Mouse (Mus musculus) mesoderm, embryonic 11.5 days (tissue): Measurements from ENCODE around the gene Inhbb.

Experiments used
- DNase-seq: peaks from one replicate; pipeline ENCODE4 v3.0.0-alpha.2; 2012; ENCODE audit warnings: low read depth, low spot score

Inhbb gene

DNA sequence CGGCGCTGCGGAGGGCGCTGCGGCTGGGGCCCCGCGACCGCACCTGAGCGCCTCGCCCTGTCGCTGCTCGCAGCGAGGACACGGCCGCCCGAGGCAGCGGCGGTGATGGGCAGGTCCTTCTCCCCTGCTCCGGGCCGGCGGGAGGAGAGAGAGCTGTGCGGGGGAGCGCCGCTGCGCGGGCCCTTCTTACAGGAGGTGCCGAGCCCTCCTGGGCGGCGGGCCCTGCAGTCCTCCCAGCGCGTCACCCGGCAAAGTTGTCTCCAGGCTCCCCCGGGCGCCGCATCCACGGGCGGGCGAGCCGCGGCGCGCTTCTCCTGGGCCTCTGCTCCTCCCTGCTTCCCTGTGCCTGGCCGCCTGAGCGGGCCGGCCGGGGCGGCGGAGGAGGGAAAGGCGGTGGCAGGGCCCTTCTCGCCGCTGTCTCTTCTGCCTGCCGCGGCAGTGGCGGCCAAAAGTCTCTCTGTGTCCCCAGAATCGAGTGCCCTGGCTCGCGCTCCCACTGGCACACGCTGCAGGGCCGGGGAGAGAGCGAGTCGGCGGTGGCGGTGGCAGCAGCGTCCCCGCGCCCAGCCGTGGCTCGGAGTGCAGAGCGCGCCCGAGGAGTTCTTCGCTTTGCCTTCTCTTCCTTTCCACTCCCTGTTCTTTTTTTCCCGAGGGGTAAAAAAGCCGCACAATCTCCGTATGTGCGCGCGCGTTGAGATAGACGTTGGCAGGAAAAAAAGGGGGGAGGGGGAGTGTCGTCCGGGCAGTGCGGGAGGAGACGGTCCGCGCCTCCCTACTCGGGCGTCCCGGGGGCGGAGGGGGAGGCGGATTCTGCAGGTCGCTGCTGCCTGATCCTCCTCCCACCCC lies at the start of gene Inhbb:
TSS of gene Inhbb (minus strand) at position 673 of the 846 bp plus-strand sequence.
- DNase-seq = no peak

DNA sequence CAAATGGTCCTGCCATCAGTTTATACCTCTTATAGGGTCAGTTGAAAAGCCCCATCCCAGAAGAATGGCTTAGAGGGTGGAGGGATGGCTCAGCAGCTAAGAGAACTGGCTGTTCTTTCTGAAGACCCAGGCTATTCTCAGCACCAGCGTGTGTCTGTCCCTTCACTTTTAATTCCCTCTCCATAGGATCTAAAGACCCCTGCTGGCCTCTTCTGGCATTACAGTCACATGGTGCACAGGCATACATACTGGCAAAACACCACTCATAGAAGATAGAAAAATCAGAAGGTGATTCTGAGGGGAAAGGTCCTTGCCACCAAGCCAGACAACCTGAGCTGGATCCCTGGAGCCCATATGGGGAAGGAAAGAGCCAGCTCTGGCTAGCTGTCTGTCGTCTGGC lies 41.3 kb upstream of the Inhbb start:
- peak; percentile 66 for DNase-seq

DNA sequence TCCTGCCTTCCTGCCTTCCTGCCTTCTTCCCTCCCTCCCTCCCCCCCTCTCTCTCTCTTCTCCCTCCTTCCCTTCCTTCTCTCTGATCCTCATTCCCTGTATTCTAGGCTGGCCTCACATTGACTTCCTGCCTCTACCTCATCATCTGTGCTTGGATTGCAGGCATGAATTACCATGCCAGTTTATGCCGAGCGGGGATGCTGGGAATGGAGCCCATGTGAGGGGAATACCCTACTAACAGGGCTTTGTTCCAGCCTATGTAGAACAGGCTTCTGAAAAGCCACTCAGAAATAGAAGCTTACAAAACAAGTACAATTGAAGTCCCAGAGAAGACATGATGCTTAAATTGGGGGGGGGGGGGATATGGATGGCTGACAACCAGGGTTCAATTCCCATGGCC lies 38.0 kb upstream of the Inhbb start:
- DNase-seq = no peak

DNA sequence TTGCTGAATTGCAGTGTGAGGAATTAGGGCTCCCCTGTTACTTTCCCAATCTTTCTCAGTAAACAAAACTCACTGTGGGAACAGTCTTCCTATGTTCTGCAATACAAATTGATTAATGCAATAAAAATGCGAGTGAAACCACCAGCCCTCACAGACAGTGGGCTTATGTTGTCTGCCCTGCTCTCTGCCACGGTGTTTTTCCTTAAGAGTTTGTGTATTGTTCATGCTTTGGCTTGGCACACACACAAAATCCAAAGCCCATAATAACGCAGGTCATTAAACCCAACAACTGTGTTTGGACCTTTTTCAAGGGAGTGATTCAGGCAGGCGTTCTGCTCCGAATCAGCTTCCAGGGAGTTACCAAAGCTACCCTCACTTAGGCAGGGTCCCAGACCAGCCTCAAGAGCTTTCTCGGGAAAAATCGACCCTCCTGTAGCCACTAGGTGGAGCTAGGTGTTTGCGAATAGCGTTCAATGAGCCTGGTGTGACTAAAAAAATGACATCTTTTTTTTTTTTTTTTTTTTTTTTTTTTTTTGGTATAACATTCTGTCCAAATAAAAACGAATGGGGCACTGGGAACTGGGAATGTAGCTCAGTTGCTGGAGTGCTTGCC lies 36.1 kb upstream of the Inhbb start:
- DNase-seq = peak; percentile 68

DNA sequence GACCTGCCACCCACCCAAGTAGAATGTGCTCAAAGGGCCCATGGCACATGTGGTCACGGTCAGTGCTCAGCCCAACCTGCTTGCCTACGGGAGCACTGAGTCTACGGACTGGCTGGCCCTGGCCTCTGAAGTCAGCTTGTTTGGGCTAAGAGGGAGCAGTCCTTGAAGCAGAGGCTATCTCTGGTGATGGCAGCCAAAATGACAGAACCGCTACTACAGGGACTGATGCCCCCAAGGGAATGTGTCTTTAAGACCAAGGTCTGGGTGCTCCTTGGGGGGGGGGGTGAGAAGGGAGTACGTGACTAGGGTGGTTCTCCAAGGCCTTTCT lies 35.4 kb upstream of the Inhbb start:
- peak; percentile 12 for DNase-seq

DNA sequence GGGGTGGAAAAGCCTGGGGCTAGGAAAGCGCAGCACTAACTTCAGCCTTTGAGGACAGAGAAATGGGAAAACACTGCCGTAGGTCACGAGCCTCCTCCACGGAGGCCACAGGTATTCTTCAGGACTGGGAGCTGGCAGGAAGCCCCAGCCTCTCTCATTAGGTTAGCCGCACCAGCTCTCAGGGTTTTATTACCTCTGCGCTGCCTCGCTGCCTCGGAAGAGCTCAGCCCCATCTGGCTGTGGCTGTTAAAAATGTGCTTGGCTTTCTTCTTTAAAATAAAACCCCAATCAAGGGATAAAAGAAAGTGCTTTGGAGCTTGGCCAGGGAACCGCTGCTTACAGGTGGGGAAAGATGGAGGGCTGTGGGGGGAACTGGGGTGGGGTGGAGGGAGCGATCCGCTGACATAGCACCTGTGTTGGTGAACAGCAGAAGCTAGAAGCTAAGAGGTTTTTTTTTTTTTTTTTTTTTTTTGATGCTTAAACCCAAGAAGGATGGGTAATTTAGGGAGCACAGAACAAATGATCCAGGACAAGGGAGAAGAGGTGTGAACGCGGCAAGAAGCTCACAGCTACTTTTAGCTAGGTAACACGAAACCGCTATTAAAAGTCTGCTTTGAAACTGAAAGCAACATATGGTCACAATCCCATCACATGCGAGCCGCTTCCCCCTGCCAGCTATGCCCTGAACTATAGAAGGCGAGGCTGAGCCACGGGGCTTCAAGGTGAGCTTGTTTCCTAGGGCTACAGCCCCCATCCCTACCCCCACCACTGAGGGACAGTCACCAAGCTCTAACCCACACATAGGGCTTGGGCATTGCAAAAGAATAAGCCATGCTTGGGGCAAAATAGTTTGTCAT lies 34.9 kb upstream of the Inhbb start:
- peak; percentile 10 for DNase-seq

DNA sequence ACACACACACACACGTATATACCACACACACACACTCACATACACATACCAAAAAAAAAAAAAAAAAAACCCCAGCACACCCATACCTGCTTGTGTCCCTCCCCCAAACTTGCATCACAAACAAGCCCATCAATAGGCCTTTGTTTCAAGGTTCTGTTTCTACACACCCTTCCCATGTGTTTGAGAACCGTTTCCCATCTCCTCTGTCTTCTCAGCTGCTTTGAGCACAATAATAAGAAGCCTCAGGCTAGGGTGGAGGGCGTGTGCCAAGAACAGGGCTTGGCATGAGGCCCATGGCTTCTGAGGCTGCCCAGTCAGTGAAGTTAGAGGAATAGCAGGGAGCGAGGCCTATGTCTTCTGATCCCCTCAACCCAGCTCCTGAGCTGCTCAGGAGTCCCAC lies 31.7 kb upstream of the Inhbb start:
- DNase-seq = no peak

DNA sequence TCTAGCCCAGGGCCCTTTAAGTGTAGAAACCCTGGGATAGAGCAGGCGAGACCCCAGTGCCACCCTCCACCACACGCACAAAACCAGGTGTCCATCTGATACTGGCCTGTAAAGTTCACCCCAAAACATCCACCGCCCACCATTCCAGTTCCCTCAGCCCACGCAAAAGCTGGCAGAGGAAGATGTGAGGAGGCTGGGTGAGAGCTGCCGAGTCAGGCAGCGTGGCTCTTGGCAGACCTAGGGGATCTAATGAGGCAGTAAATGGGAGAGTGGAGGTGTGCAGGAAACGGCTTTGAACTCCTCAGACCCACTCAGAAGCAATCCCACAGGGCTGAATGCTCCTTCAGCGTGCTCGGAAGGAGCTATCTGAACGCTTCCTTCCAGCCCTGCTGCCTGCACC lies 29.4 kb upstream of the Inhbb start:
- DNase-seq = no peak

DNA sequence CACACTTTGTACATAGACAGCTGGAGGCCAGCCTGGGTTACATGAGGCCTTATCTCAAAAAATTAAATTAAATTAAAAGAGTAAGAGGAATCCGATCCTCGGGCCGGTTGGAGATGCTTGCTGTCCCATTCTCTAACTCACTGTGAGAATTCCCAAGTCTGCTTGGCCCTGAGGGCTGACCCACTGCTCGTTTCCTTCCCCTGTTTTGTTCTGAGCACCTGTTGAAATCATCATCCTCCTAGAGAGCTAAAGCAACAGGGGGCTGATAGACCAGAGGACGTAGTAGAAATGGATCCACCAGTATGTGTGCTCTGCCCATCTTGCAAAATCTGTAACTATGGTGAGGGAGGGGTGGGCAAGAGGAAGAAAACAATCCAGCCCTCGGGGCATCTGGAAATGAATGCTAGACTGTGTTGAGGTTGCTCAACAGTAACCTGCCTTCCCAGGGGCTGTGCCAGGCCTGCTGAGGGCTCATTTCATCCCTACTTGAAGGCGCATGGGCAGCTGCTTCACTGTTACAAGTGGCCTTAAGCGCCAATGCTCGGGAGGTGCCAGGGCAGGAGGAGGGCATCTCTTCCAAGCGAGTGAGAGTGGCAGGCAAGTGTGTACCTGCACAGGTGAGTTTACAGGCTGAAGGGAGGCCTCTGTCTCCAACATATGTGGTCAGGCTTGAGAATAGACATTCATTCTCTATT lies 28.8 kb upstream of the Inhbb start:
- no peak for DNase-seq

DNA sequence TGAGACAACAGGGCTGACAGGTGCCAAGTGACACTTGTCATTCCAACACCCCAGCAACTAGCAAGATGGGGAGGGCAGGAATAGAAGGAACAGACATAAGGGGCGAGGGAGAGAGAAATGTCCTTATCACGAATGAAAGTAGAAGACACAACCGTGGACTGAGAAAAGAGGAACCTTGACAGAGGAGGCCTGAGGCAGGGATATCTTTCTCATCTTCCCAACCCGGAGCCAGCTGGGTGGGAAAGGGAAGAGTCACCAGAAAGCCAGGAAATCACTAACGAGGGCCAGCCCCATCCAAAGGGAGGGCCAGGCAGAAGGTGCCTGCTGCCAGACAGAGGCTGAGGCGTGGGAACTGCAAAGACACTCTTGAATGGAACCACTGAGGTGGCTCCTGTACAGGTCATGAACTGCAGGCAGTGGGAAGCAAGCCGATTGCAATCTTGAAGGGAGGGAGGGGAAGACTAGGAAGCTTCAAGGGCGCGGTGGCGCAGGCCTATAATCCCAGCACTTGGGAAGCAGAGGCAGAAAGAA lies 24.8 kb upstream of the Inhbb start:
- no peak for DNase-seq

DNA sequence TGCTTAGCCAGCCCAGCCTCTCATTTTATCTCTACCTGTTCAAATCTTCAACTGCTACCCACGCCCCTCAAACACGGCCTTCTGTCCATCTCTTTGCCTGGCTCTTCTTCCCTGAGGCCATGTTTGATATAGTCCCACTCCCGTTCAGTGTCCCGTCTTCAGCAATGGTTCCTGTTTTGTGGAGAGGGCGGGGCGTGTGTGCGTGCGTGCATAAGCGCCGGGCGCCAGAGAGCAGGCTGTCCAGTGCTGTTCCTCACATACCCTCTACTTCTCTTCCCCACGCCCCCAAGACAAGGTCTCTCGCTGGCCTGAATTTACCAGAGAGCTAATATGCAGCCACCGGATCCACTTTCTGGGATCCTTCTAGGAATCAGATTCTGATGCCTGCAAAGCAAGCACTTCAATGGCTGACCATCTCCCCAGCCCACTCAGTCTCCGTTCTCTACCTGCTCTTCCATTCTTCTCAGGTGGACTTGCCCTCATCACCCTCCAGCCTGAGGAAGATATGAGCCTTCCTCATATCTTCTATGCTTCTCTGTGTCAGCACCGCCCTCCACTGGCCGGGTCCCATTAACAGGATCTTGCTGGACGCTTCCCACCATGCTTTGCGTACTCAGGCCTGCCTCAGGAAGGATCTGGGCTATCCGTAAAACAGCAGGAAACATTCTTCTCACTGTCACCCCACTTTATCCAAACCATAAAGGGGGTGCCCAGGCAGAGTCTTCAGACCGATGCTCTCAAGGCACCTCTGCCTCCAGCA lies 21.7 kb upstream of the Inhbb start:
- DNase-seq = no peak

DNA sequence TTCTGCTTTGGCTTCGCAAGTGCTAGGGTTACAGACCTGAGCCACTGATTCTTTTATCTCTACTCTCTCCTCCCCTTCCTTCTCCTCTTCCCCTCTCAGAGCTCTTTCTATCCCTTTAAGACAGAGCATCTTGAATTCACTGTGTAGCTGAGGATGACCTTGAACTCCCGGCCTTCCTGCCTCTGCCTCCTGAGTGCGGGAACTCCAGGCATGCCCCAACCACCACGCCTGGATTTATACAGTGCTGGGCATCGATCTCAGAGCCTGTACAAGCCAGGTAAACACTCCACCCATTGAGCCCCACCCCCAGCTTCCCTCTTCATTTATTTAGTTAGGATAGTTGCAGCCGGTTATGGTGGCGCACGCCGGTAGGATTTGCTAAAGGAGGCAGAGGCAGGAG lies 20.9 kb upstream of the Inhbb start:
- no peak for DNase-seq

DNA sequence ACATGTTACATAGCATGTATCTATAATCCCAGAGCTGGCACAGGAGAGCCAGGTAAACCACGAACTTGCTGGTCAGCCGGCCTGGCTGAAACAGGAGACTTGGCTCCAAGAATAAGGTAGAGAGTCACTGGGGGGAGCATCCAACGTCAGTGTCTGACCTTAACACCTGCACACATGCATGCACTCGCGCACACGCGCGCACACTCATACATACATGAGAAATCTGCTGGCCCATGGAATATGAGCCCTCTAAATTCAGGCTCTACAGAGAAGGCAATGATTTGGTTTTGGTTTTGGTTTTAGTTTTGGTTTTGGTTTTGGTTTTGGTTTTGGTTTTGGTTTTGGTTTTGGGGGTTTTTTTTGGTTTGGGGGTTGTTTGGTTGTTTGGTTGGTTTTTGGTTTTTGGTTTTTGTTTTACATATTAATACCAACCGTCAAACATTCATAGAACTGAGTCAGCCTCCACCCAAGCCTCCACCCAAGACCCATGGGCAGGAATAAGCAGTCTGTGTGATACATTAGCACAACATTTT lies 16.1 kb upstream of the Inhbb start:
- no peak for DNase-seq

DNA sequence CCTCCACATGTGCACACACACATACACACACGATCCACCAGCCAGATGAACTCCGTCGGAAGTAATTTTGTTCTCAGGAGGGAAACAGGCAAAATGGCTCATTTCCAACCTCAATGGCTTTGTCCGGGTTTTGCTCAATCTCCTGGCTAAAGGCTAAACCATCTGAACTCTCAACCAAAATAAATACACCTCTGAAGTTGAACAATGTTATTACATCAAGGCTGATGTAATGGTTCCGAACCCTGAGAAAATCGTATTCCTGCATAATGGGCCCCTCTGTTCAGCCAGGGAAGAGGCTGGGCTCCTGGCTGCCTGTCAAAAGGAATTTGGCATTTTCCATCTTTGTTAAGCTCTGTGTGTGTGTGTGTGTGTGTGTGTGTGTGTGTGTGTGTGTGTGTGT lies 15.4 kb upstream of the Inhbb start:
- DNase-seq = no peak

DNA sequence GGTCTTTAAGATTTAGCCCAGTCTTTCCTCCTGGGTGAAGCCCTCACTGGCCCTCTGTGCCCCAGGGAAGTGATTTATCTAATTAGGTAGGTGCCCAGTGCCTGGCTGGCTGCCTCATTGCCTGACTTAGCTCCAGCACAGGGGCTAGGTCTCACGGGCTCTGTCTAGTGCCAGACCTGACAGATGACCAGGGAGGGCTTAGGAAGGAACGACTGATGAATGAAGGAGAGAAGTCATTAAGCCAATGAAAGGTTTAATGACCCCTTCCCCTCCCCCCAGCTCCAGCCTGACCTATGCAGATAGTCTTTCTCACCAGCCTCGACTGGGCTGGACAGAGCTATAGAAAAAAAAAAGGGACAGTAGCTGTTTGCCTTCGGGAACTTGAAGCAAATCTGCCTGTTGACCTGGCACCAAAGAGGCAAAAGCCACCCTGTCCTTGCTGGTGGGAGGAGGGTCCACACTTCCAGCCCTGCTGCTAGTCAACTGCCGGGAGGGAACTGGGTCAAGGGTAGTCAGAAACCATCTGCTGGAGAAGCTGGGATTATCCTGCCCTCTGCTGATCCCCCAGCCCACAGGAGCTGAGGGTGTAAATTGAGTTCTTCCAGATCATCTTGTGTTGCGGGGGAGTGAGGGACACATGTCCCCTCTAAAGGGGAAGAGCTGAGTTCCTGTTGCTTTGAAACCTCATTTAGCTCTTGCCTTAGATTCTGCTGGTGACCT lies 2.3 kb upstream of the Inhbb start:
- DNase-seq = no peak

DNA sequence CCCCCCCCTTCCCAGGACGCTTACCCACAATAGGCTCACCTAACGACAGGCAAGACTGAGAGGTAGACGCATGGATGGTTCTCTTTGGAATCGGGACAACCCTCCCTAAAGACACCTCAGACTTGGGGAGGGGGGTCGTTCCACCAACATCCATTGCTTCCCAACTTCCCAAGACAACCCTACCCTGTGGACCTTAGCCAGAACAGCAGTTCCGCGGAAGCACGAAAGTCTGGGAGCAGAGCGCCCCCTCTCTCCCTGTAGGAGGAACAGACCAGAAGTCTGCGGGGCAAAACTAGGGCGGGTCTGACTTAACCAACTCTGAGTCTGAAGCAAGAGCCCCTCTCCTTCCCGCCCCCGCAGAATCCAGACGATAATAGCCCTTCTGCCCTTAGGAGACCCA lies 1.5 kb upstream of the Inhbb start:
- DNase-seq = peak; percentile 56

DNA sequence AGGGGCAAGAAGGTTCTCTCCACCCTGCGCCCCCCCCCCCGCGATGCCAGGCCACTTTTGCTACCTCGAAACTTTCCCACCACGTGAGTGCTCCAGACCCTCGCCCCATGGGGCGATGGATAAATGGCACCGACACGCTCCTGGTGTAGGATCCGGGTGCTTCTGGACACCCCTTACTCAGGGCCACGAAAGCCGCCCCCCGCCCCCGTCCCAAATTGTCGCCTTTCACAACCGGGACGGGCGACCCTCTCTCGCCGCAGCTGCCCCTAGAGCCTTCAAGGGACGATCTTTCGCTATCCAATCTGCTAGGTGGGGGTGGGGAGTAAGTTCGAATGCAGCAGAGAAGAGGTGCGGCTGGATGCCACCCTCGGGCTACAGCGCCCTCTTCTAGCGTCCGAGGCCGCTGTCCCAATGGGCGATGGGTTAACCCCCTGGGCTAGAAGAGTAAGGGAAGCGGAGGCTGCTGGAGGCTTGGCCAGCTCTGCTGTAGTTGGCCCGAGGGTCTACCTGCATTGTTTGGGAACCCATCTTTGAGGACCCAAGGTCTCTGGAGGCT lies 490 bp upstream of the Inhbb start:
- no peak for DNase-seq

DNA sequence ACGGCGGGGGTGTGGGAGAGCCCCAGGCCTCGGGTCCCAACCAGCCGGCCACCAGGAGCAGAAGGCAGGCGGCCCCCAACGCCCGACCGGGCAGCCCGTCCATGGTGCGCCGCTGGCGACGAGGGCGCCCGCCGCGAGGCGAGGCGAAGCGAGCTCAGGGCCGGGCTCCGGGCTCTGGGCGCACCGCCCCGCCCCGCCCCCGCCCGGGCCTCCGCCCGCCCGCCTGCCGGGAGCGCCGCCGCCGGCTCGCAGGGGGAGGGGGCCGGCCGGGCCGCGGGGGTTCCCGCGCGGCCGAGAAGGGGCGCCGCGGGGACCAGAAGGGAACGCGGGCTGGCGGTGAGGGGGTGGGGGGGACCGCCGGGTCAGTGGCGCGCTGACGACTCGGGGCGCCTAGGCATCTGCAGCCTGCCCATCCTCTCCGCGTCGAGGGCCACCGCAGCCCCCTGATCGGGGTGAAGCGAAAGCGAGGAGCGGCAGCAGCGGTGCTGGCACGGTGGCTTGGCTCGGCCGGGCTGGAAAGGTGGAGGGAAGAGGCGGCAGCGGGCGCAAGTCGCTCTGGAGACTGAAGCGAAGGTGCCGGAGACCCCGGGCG lies 968 bp downstream of the Inhbb start:
- no peak for DNase-seq
